Mouse (Mus musculus) T-helper 17 cell (primary cell): Measurements from ENCODE around the gene Kalrn.

Source experiments
- in situ Hi-C, 2 experiments: fragments of 300-600 bp; cut with MboI, MseI; formaldehyde crosslinking; loops; 1 replicate in 1 of 2; 2 replicates in 1 of 2; pipeline ENCODE4 v1.15.1; 2025; ENCODE audit warnings: high pct_unique_total_duplicates in 2 of 2

Gene Kalrn

DNA sequence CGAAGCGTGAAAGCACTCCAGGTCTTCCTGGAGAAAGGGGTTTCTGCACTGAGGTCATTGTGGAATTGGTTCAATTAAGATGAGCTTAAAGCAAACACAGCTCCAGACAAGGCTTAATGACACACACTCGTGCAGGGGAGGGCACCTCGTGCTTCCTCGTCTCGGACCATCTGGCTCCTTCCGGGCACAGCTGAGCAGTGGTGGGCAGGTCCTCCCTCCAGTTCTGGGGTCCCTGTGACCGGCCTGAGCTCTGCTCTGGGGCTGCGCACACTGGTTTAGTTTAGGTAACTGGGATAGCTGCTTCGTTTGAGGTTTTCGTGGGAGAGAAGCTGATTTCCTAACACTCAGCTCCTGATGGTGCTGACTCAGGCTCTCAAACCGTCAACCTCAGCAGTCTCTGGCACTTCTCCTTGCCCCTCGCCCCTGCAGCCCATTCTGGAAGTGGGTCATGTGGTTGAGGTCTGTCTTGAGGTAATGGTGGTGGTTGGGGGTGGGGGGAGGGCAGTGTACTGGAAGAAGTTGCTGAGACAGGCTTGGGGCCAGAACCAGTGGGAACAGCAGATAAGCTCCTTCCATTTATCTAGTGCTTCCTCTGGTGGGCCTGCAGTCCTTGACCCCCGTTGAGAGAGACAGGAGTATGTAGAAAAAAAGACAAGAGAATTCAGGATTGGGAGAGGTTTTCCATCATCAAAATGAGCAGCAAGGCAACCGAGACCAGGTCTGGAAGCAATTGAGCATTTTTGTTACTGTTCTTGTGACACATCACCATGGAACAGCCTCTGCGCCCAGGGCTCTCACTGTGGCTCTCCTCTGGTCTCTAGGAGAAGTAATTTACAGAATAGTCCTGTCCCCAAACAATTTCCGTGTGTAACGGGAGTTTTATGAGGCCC is 651.0 kb downstream of the Kalrn start:
- in situ Hi-C loops = loop anchor here in 1 of 2 experiments (10.0 kb wide), 1 partner anchor 1202 kb away; no protein-coding TSS in a partner anchor

DNA sequence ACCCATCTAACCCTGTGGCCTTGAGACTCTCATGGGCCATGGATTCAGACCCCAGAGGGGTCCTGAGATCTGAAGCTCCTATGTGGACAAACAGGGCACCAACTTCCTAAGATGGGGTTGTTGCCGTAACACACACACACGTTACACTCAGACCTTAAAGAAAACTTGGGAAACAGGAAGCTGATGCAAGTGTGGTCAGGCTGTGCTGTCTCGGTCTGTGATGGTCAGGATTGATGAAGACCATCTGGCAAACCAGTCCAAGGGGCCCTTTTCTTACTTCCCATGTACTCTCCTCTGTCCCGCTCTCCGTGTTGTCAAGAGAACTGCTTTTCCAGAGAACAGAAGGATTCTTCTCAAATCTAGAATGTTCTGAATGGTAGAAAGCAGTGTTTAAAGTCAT is 651.8 kb downstream of the Kalrn start:
- in situ Hi-C loops = loop anchor here in 1 of 2 experiments (10.0 kb wide), 1 partner anchor 1203 kb away; no protein-coding TSS in a partner anchor
